Mouse (Mus musculus): ENCODE data around the gene Gm42688.
"Not testable (repeated sequence)": the region's sequence is repeated elsewhere in the genome, so short reads cannot be mapped to it uniquely, and the experiment has no call there.

DNA sequence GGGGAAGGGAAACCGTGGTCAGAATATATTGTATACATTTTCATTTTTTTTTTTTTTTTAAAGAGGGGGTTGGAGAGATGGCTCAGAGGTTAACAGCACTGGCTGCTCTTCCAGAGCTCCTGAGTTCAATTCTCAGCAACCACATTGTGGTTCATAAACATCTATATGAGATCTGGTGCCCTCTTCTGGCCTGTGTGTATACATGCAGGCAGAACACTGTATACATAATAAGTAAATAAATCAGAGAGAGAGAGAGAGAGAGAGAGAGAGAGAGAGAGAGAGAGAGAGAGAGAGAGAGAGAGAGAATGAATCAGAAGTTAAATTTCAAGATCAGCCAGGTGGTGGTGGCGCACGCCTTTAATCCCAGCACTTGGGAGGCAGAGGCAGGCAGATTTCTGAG lies 58.0 kb downstream of the Gm42688 start:
- TF ChIP-seq CTCF (IDR thresholded peaks at IDR 0.05; ENCODE audit: low read depth): peak; percentile 79
- TF ChIP-seq EP300 (optimal IDR thresholded peaks at IDR 0.05): not testable (repeated sequence)

Data from stomach, postnatal 0 days (tissue).